Mouse (Mus musculus): ENCODE data around the gene Dis3l. TPM values are rescaled to one million over a fixed set of nuclear protein-coding genes. Genes with fewer than 3 reads are reported as not detected.

Gene Dis3l
- 1.7 and 2.5 TPM in 2 replicates for polyA plus RNA-seq (2012; ENCODE audit: insufficient read depth, low replicate concordance)

GRCm38 (mm10) chr9:64341254-64341566, at the start of gene Dis3l:
TSS of gene Dis3l (minus strand) at chr9:64341288.
- H3K27me3 ChIP-seq (replicated peaks) = no peaks in the 10 kb centered on the region
- H3K36me3 ChIP-seq (replicated peaks; ENCODE audit: low read length) = peaks cover 17% of the 10 kb centered on the region
- TF ChIP-seq FLI1 (IDR thresholded peaks at IDR 0.05; ENCODE audit: low read length) = no peak
- TF ChIP-seq GATA1 (IDR thresholded peaks at IDR 0.05; ENCODE audit: borderline replicate concordance, low read length) = no peak
- peak within 1 kb of the TSS; percentile 98 for H3K4me3 ChIP-seq (replicated peaks)
- H3K9me3 ChIP-seq = no peaks in the 10 kb centered on the region
- H3K4me1 ChIP-seq = peaks cover 15% of the 10 kb centered on the region

- H3K27me3 ChIP-seq (replicated peaks) = peaks cover 82% of the 10 kb centered on the region
These were observed 48.6 kb upstream of the Dis3l start for GRCm38 (mm10) chr9:64389576-64390292.

GRCm38 (mm10) chr9:64386466-64387211, 45.6 kb upstream of the Dis3l start:
- Histone ChIP-seq H3K9me3 (peaks cover 2% of the 10 kb centered on the region), H3K36me3 (replicated peaks; ENCODE audit: low read length) (no peaks in the 10 kb centered on the region), H3K4me1 (peaks cover 12% of the 10 kb centered on the region), H3K4me3 (replicated peaks) (no peak overlapping the region), H3K27me3 (replicated peaks) (peaks cover 91% of the 10 kb centered on the region)
- TF ChIP-seq GATA1 (IDR thresholded peaks at IDR 0.05; ENCODE audit: borderline replicate concordance, low read length) = no peak
- no peak for TF ChIP-seq FLI1 (IDR thresholded peaks at IDR 0.05; ENCODE audit: low read length)

More at GRCm38 (mm10) chr9:64389576-64390292, 48.6 kb upstream of the Dis3l start:
- H3K36me3 ChIP-seq (replicated peaks; ENCODE audit: low read length) = no peaks in the 10 kb centered on the region
- H3K4me3 ChIP-seq (replicated peaks) = no peak overlapping the region
- H3K9me3 ChIP-seq = no peaks in the 10 kb centered on the region
- peaks cover 12% of the 10 kb centered on the region for H3K4me1 ChIP-seq
- no peak for TF ChIP-seq GATA1 (IDR thresholded peaks at IDR 0.05; ENCODE audit: borderline replicate concordance, low read length)
- no peak for TF ChIP-seq FLI1 (IDR thresholded peaks at IDR 0.05; ENCODE audit: low read length)

- Histone ChIP-seq H3K4me3 (replicated peaks) (peak within 1 kb of the TSS; percentile 81), H3K4me1 (peaks cover 12% of the 10 kb centered on the region), H3K27me3 (replicated peaks) (peaks cover 89% of the 10 kb centered on the region), H3K9me3 (peaks cover 11% of the 10 kb centered on the region), H3K36me3 (replicated peaks; ENCODE audit: low read length) (no peaks in the 10 kb centered on the region)
- TF ChIP-seq GATA1 (IDR thresholded peaks at IDR 0.05; ENCODE audit: borderline replicate concordance, low read length) (no peak), FLI1 (IDR thresholded peaks at IDR 0.05; ENCODE audit: low read length) (no peak)
These were observed 44.7 kb upstream of the Dis3l start, which contains the start of gene Megf11 for GRCm38 (mm10) chr9:64385511-64386465. TSS of gene Megf11 (plus strand) at chr9:64385626.

GRCm38 (mm10) chr9:64383021-64383788, 42.1 kb upstream of the Dis3l start:
- Histone ChIP-seq H3K4me1 (peaks cover 12% of the 10 kb centered on the region), H3K36me3 (replicated peaks; ENCODE audit: low read length) (no peaks in the 10 kb centered on the region), H3K9me3 (peaks cover 21% of the 10 kb centered on the region), H3K27me3 (replicated peaks) (peaks cover 73% of the 10 kb centered on the region), H3K4me3 (replicated peaks) (no peak overlapping the region)
- TF ChIP-seq FLI1 (IDR thresholded peaks at IDR 0.05; ENCODE audit: low read length) = no peak
- no peak for TF ChIP-seq GATA1 (IDR thresholded peaks at IDR 0.05; ENCODE audit: borderline replicate concordance, low read length)

GRCm38 (mm10) chr9:64376380-64376779, 35.3 kb upstream of the Dis3l start:
- peaks cover 40% of the 10 kb centered on the region for H3K27me3 ChIP-seq (replicated peaks)
- H3K9me3 ChIP-seq = peaks cover 20% of the 10 kb centered on the region
- H3K36me3 ChIP-seq (replicated peaks; ENCODE audit: low read length) = no peaks in the 10 kb centered on the region
- H3K4me1 ChIP-seq = no peaks in the 10 kb centered on the region
- no peak for TF ChIP-seq FLI1 (IDR thresholded peaks at IDR 0.05; ENCODE audit: low read length)
- no peak for TF ChIP-seq GATA1 (IDR thresholded peaks at IDR 0.05; ENCODE audit: borderline replicate concordance, low read length)
- H3K4me3 ChIP-seq (replicated peaks) = no peak overlapping the region

- no peak for TF ChIP-seq FLI1 (IDR thresholded peaks at IDR 0.05; ENCODE audit: low read length)
- TF ChIP-seq GATA1 (IDR thresholded peaks at IDR 0.05; ENCODE audit: borderline replicate concordance, low read length) = no peak
- H3K36me3 ChIP-seq (replicated peaks; ENCODE audit: low read length) = no peaks in the 10 kb centered on the region
- peaks cover 3% of the 10 kb centered on the region for H3K9me3 ChIP-seq
- H3K4me1 ChIP-seq = no peaks in the 10 kb centered on the region
- H3K4me3 ChIP-seq (replicated peaks) = no peak overlapping the region
- H3K27me3 ChIP-seq (replicated peaks) = peaks cover 45% of the 10 kb centered on the region
These were observed 30.3 kb upstream of the Dis3l start for GRCm38 (mm10) chr9:64371305-64371819.

- TF ChIP-seq GATA1 (IDR thresholded peaks at IDR 0.05; ENCODE audit: borderline replicate concordance, low read length) (no peak), FLI1 (IDR thresholded peaks at IDR 0.05; ENCODE audit: low read length) (no peak)
These were observed 28.8 kb upstream of the Dis3l start for GRCm38 (mm10) chr9:64369871-64370270.

More at GRCm38 (mm10) chr9:64369871-64370270, 28.8 kb upstream of the Dis3l start:
- H3K27me3 ChIP-seq (replicated peaks) = peaks cover 44% of the 10 kb centered on the region
- no peaks in the 10 kb centered on the region for H3K4me1 ChIP-seq
- peaks cover 3% of the 10 kb centered on the region for H3K9me3 ChIP-seq
- H3K4me3 ChIP-seq (replicated peaks) = no peak overlapping the region
- no peaks in the 10 kb centered on the region for H3K36me3 ChIP-seq (replicated peaks; ENCODE audit: low read length)

All from megakaryocyte, embryonic 14.5 days (primary cell).